In genomic region chr3:138144060-138144641, GRCm38 (mm10) we compare ENCODE assay signal across 7 mouse cellular contexts. TPM values are rescaled to one million over a fixed set of nuclear protein-coding genes. Genes with fewer than 3 reads are reported as not detected.
DNase-seq lines count a peak whose midpoint lies in the region; ATAC-seq and TF ChIP-seq lines count a peak whose summit lies in the region.

No protein-coding gene starts in this region.

- no peaks in the 10 kb centered on the region for H3K27me3 ChIP-seq in lung, postnatal 0 days (replicated peaks; ENCODE audit: insufficient read depth, low read length)
- no peaks in the 10 kb centered on the region for H3K27me3 ChIP-seq in embryonic facial prominence, embryonic 12.5 days
- no peaks in the 10 kb centered on the region for H3K27me3 ChIP-seq in limb, embryonic 11.5 days (ENCODE audit: control insufficient read depth, insufficient read depth, low read length)
- H3K27me3 ChIP-seq in small intestine, adult 2 months (ENCODE audit: control insufficient read depth, insufficient read depth, low read length) = no peaks in the 10 kb centered on the region

- no peak for ATAC-seq in lung, postnatal 0 days
- no peak for ATAC-seq in embryonic facial prominence, embryonic 12.5 days (ENCODE audit: insufficient number of reproducible peaks, insufficient read depth, low FRiP score, low TSS enrichment)
- no peak for ATAC-seq in limb, embryonic 11.5 days (ENCODE audit: insufficient number of reproducible peaks, low FRiP score, low TSS enrichment, low read depth)

- under 1% methylated on average over 18 of the region's 18 CpGs for WGBS in lung, postnatal 0 days
- under 1% methylated on average over 18 of the region's 18 CpGs for WGBS in embryonic facial prominence, embryonic 12.5 days
- under 1% methylated on average over 18 of the region's 18 CpGs for WGBS in limb, embryonic 11.5 days
- under 1% methylated on average over 18 of the region's 18 CpGs for WGBS in small intestine, adult 2 months

- peaks cover 4% of the 10 kb centered on the region; the same call in 1 of the 2 replicates for H3K4me1 ChIP-seq in lung, postnatal 0 days (ENCODE audit: insufficient read depth, low read depth, low read length)
- H3K4me1 ChIP-seq in embryonic facial prominence, embryonic 12.5 days = no peaks in the 10 kb centered on the region
- no peaks in the 10 kb centered on the region for H3K4me1 ChIP-seq in limb, embryonic 11.5 days (ENCODE audit: control insufficient read depth, insufficient read depth, low read length)
- no peaks in the 10 kb centered on the region for H3K4me1 ChIP-seq in small intestine, adult 2 months (ENCODE audit: control insufficient read depth, insufficient read depth, insufficient read length, low read length)

- H3K9ac ChIP-seq in lung, postnatal 0 days (replicated peaks; ENCODE audit: low read depth) = peak overlapping the region; percentile 50
- H3K9ac ChIP-seq in embryonic facial prominence, embryonic 12.5 days = peak overlapping the region; percentile 72
- H3K9ac ChIP-seq in limb, embryonic 11.5 days (ENCODE audit: low read length) = peak overlapping the region; percentile 86

- peak overlapping the region; percentile 67 for H3K4me2 ChIP-seq in lung, postnatal 0 days (replicated peaks; ENCODE audit: low read depth, low read length)
- H3K4me2 ChIP-seq in embryonic facial prominence, embryonic 12.5 days (replicated peaks) = peak overlapping the region; percentile 57
- peak overlapping the region; percentile 64 for H3K4me2 ChIP-seq in limb, embryonic 11.5 days (ENCODE audit: low read depth, severe bottlenecking)

- TF ChIP-seq EP300 in lung, postnatal 0 days (IDR thresholded peaks at IDR 0.05) = no peak

- peak; percentile 56 for DNase-seq in lung, postnatal 0 days (ENCODE audit: low spot score)
- DNase-seq in lung, postnatal 25 days (ENCODE audit: low spot score) = no peak
- DNase-seq in limb, embryonic 11.5 days (ENCODE audit: low spot score) = no peak
- no peak for DNase-seq in layer of hippocampus, postnatal 14 days (ENCODE audit: low spot score in 2 of 2)
- no peak for DNase-seq in right cerebral cortex, postnatal 10 days (ENCODE audit: low spot score in 2 of 2)

- no peaks in the 10 kb centered on the region for H3K9me3 ChIP-seq in lung, postnatal 0 days (ENCODE audit: low read length)
- no peaks in the 10 kb centered on the region for H3K9me3 ChIP-seq in embryonic facial prominence, embryonic 12.5 days
- no peaks in the 10 kb centered on the region for H3K9me3 ChIP-seq in limb, embryonic 11.5 days (ENCODE audit: control insufficient read depth, low read length)

- no peaks in the 10 kb centered on the region for H3K36me3 ChIP-seq in lung, postnatal 0 days (ENCODE audit: insufficient read depth, low read length)
- no peaks in the 10 kb centered on the region; the same call in 1 of the 2 replicates for H3K36me3 ChIP-seq in embryonic facial prominence, embryonic 12.5 days
- H3K36me3 ChIP-seq in limb, embryonic 11.5 days (ENCODE audit: control insufficient read depth, insufficient read depth, low read length) = peaks cover 2% of the 10 kb centered on the region; the same call in 1 of the 2 replicates
- H3K36me3 ChIP-seq in small intestine, adult 2 months (ENCODE audit: control insufficient read depth, insufficient read depth, low read length) = peaks cover 1% of the 10 kb centered on the region; the same call in 1 of the 2 replicates

- TF ChIP-seq CTCF in lung, postnatal 0 days (IDR thresholded peaks at IDR 0.05) = no peak
- TF ChIP-seq CTCF in small intestine, adult 2 months (IDR thresholded peaks at IDR 0.05; ENCODE audit: extremely low read depth, insufficient read length, insufficient replicate concordance, low read depth, low read length) = no peak

- TF ChIP-seq POLR2A in small intestine, adult 2 months (IDR thresholded peaks at IDR 0.05; ENCODE audit: low read depth, low read length) = no peak

- peak overlapping the region; percentile 71 for H3K4me3 ChIP-seq in lung, postnatal 0 days (ENCODE audit: low read depth, low read length)
- peak overlapping the region; percentile 56 for H3K4me3 ChIP-seq in embryonic facial prominence, embryonic 12.5 days
- H3K4me3 ChIP-seq in limb, embryonic 11.5 days (ENCODE audit: low read depth, low read length) = peak overlapping the region; percentile 63
- peak overlapping the region; percentile 96 for H3K4me3 ChIP-seq in small intestine, adult 2 months (ENCODE audit: low read depth, low read length)

- peak overlapping the region; percentile 97 for H3K27ac ChIP-seq in lung, postnatal 0 days (ENCODE audit: low read length)
- H3K27ac ChIP-seq in embryonic facial prominence, embryonic 12.5 days = peak overlapping the region; percentile 99
- H3K27ac ChIP-seq in limb, embryonic 11.5 days (replicated peaks; ENCODE audit: low read depth, low read length) = peak overlapping the region; percentile 99
- H3K27ac ChIP-seq in small intestine, adult 2 months (ENCODE audit: insufficient read depth, low read depth, low read length) = peak overlapping the region; percentile 99

RNA-seq across cellular contexts. Expression of gene Mttp, which starts 0.6 kb away (rescaled TPM):
- polyA plus RNA-seq in lung, postnatal 0 days (2015; fragmentation: Nextera tagmentation; extraction: Ambion mirVana) = 5.5 TPM in 2 replicates
- 9.7 and 10.2 TPM in 2 replicates for polyA plus RNA-seq in embryonic facial prominence, embryonic 12.5 days (2016; fragmentation: Nextera tagmentation; extraction: Ambion mirVana)
- polyA plus RNA-seq in limb, embryonic 11.5 days (2014; fragmentation: Nextera tagmentation; extraction: Ambion mirVana) = 8.2 and 9.1 TPM in 2 replicates
- 60.5 and 108 TPM in 2 replicates for polyA plus RNA-seq in small intestine, adult 2 months (2012; rRNA removed)
- 1 to 10 TPM; 4.5 to 5.0 TPM for total RNA-seq in layer of hippocampus, postnatal 14 days (2021)

RNA-seq across cellular contexts. Expression of gene Trmt10a, which starts 0.9 kb away (rescaled TPM):
- 6.1 and 6.4 TPM in 2 replicates for polyA plus RNA-seq in lung, postnatal 0 days (2015; fragmentation: Nextera tagmentation; extraction: Ambion mirVana)
- polyA plus RNA-seq in embryonic facial prominence, embryonic 12.5 days (2016; fragmentation: Nextera tagmentation; extraction: Ambion mirVana) = 14.0 and 15.2 TPM in 2 replicates
- 18.0 and 20.3 TPM in 2 replicates for polyA plus RNA-seq in limb, embryonic 11.5 days (2014; fragmentation: Nextera tagmentation; extraction: Ambion mirVana)
- 0.14 and 0.24 TPM in 2 replicates for polyA plus RNA-seq in small intestine, adult 2 months (2012; rRNA removed)
- 1 to 10 TPM; 5.1 to 7.9 TPM for total RNA-seq in layer of hippocampus, postnatal 14 days (2021)

RNA-seq across cellular contexts. Expression of gene 4930579F01Rik, which starts 49.5 kb away (rescaled TPM):
- polyA plus RNA-seq in lung, postnatal 0 days (2015; fragmentation: Nextera tagmentation; extraction: Ambion mirVana) = not detected in 2 replicates
- polyA plus RNA-seq in embryonic facial prominence, embryonic 12.5 days (2016; fragmentation: Nextera tagmentation; extraction: Ambion mirVana) = 0.10 and 0.29 TPM in 2 replicates
- polyA plus RNA-seq in limb, embryonic 11.5 days (2014; fragmentation: Nextera tagmentation; extraction: Ambion mirVana) = not detected in 2 replicates
- polyA plus RNA-seq in small intestine, adult 2 months (2012; rRNA removed) = not detected in 2 replicates
- not detected for total RNA-seq in layer of hippocampus, postnatal 14 days (2021)
